Mouse (Mus musculus): ENCODE measurements around the gene Pde9a. TPM values are rescaled to one million over a fixed set of nuclear protein-coding genes. Genes with fewer than 3 reads are reported as not detected.
A peak's percentile ranks its signal among the peaks of the same experiment; 100 is the strongest.

The Pde9a gene
- polyA plus RNA-seq, 1 experiment from 2014 or later = 7.3 TPM

GRCm38 (mm10) chr17:31500416-31500815 lies 114.4 kb downstream of the Pde9a start:
- Histone ChIP-seq H3K27me3 (replicated peaks) (no peaks in the 10 kb centered on the region), H3K4me3 (no peak overlapping the region), H3K9ac (no peak overlapping the region), H3K4me1 (peaks cover 6% of the 10 kb centered on the region), H3K27ac (replicated peaks) (no peak overlapping the region), H3K9me3 (no peaks in the 10 kb centered on the region), H3K4me2 (no peak overlapping the region), H3K36me3 (peaks cover 98% of the 10 kb centered on the region)
- whole genome bisulfite sequencing = 88% methylated on average over 8 of the region's 8 CpGs
- no peak for ATAC-seq (ENCODE audit: extremely low read depth, insufficient number of reproducible peaks, low FRiP score, low TSS enrichment)

DNA sequence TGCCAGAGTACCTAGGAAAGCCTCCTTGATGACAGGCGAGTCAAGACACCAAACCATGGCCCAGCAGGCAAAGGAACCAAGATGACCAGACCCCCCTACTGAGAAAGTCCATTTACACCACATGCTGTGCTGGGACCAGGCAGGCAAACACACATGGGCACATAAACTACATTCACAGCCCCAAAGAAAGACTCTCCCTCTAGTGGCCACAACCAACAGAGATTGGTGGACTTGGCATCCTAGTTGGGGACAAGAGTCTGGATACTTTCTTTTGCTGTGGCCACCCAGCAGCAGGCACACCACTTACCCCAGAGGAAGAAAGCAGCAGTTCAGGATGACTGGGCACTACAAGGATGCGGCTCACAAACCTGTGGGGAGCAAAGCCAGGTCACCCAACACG lies 114.9 kb downstream of the Pde9a start:
- 87% methylated on average over 3 of the region's 3 CpGs for WGBS
- Histone ChIP-seq H3K4me3 (no peak overlapping the region), H3K36me3 (peaks cover 98% of the 10 kb centered on the region), H3K4me1 (peaks cover 6% of the 10 kb centered on the region), H3K27ac (replicated peaks) (no peak overlapping the region), H3K9me3 (no peaks in the 10 kb centered on the region), H3K4me2 (no peak overlapping the region), H3K27me3 (replicated peaks) (no peaks in the 10 kb centered on the region), H3K9ac (no peak overlapping the region)
- ATAC-seq (ENCODE audit: extremely low read depth, insufficient number of reproducible peaks, low FRiP score, low TSS enrichment) = no peak

GRCm38 (mm10) chr17:31502261-31502927 lies 116.4 kb downstream of the Pde9a start:
- H3K27me3 ChIP-seq (replicated peaks) = no peaks in the 10 kb centered on the region
- H3K9ac ChIP-seq = no peak overlapping the region
- H3K4me2 ChIP-seq = no peak overlapping the region
- WGBS = 75% methylated on average over 12 of the region's 12 CpGs
- no peaks in the 10 kb centered on the region for H3K9me3 ChIP-seq
- H3K4me3 ChIP-seq = no peak overlapping the region
- peaks cover 98% of the 10 kb centered on the region for H3K36me3 ChIP-seq
- peaks cover 6% of the 10 kb centered on the region for H3K4me1 ChIP-seq
- no peak for ATAC-seq (ENCODE audit: extremely low read depth, insufficient number of reproducible peaks, low FRiP score, low TSS enrichment)
- H3K27ac ChIP-seq (replicated peaks) = no peak overlapping the region

DNA sequence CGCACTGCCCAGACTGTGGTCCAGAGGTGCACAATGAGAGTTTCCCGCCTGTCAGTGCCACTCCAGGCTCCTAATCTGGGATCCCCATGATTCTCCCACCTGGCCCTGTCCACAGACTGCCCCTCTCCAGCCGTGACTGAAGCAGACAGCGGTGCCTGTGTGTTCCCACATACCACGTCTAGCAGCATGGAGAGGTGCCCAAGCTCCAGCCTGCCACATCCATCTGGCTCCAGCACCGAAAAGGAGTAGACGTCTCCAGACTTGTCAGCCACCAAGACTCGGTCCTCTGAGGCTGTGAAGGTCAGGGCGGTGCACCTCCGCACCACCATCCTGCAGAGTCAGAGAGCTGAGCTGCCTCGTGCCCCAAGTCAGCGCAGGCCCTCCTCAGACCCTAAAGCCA lies 117.3 kb downstream of the Pde9a start:
- no peak for ATAC-seq (ENCODE audit: extremely low read depth, insufficient number of reproducible peaks, low FRiP score, low TSS enrichment)
- Histone ChIP-seq H3K36me3 (peaks cover 98% of the 10 kb centered on the region), H3K9ac (no peak overlapping the region), H3K9me3 (no peaks in the 10 kb centered on the region), H3K4me2 (no peak overlapping the region), H3K4me1 (peaks cover 6% of the 10 kb centered on the region), H3K4me3 (no peak overlapping the region), H3K27ac (replicated peaks) (no peak overlapping the region), H3K27me3 (replicated peaks) (no peaks in the 10 kb centered on the region)
- 91% methylated on average over 12 of the region's 12 CpGs for WGBS

GRCm38 (mm10) chr17:31503936-31504335 lies 117.9 kb downstream of the Pde9a start:
- Histone ChIP-seq H3K4me1 (peaks cover 6% of the 10 kb centered on the region), H3K27ac (replicated peaks) (no peak overlapping the region), H3K27me3 (replicated peaks) (no peaks in the 10 kb centered on the region), H3K9ac (no peak overlapping the region), H3K4me3 (no peak overlapping the region), H3K4me2 (no peak overlapping the region), H3K36me3 (peaks cover 98% of the 10 kb centered on the region), H3K9me3 (no peaks in the 10 kb centered on the region)
- 88% methylated on average over 2 of the region's 2 CpGs for WGBS
- ATAC-seq (ENCODE audit: extremely low read depth, insufficient number of reproducible peaks, low FRiP score, low TSS enrichment) = no peak

GRCm38 (mm10) chr17:31505013-31505412 lies 119.0 kb downstream of the Pde9a start:
- Histone ChIP-seq H3K36me3 (peaks cover 98% of the 10 kb centered on the region), H3K27me3 (replicated peaks) (no peaks in the 10 kb centered on the region), H3K9ac (0 out of 2 replicates have a peak overlapping the region, but pooled peaks have one; percentile 28), H3K4me3 (no peak overlapping the region), H3K4me2 (no peak overlapping the region), H3K27ac (replicated peaks) (no peak overlapping the region), H3K4me1 (peaks cover 6% of the 10 kb centered on the region), H3K9me3 (no peaks in the 10 kb centered on the region)
- no peak for ATAC-seq (ENCODE audit: extremely low read depth, insufficient number of reproducible peaks, low FRiP score, low TSS enrichment)
- 85% methylated on average over 5 of the region's 5 CpGs for WGBS

- Histone ChIP-seq H3K36me3 (peaks cover 91% of the 10 kb centered on the region), H3K9ac (no peak overlapping the region), H3K9me3 (no peaks in the 10 kb centered on the region), H3K27me3 (replicated peaks) (no peaks in the 10 kb centered on the region), H3K4me3 (no peak overlapping the region), H3K4me2 (no peak overlapping the region), H3K27ac (replicated peaks) (no peak overlapping the region), H3K4me1 (peaks cover 12% of the 10 kb centered on the region)
- WGBS = 85% methylated on average over 7 of the region's 7 CpGs
- no peak for ATAC-seq (ENCODE audit: extremely low read depth, insufficient number of reproducible peaks, low FRiP score, low TSS enrichment)
Observed at GRCm38 (mm10) chr17:31506282-31506681, 120.3 kb downstream of the Pde9a start.

DNA sequence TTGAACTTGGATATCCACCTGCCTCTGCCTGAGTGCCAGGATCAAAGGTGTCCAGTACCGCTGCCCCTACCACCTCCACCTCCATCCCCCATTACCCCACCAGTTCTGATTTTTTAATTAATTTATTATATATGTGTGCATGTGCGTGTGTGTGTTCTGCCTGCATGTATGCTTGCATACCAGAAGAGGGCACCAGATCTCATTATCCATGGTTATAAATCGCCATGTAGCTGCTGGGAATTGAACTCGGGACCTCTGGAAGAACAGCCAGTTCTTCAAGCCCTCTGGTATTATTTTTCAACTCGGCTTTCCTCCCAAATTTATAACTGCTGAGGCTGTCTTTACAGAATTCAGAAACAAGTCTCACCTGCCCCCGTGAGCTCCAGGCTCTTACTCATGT lies 124.9 kb downstream of the Pde9a start:
- peaks cover 15% of the 10 kb centered on the region for H3K4me1 ChIP-seq
- 91% methylated on average over 6 of the region's 6 CpGs for WGBS
- no peak overlapping the region for H3K27ac ChIP-seq (replicated peaks)
- peak overlapping the region; percentile 84 for H3K4me2 ChIP-seq
- H3K9ac ChIP-seq = peak overlapping the region; percentile 91; the same call in 1 of the 2 replicates
- no peak for ATAC-seq (ENCODE audit: extremely low read depth, insufficient number of reproducible peaks, low FRiP score, low TSS enrichment)
- H3K9me3 ChIP-seq = no peaks in the 10 kb centered on the region
- peak overlapping the region; percentile 92 for H3K4me3 ChIP-seq
- H3K27me3 ChIP-seq (replicated peaks) = no peaks in the 10 kb centered on the region
- H3K36me3 ChIP-seq = peaks cover 46% of the 10 kb centered on the region

GRCm38 (mm10) chr17:31511792-31512495 lies 125.9 kb downstream of the Pde9a start:
- peak overlapping the region; percentile 84 for H3K4me2 ChIP-seq
- H3K4me3 ChIP-seq = peak overlapping the region; percentile 92
- no peaks in the 10 kb centered on the region for H3K9me3 ChIP-seq
- H3K27ac ChIP-seq (replicated peaks) = peak overlapping the region; percentile 87
- H3K4me1 ChIP-seq = peaks cover 15% of the 10 kb centered on the region
- peaks cover 36% of the 10 kb centered on the region for H3K36me3 ChIP-seq
- ATAC-seq (ENCODE audit: extremely low read depth, insufficient number of reproducible peaks, low FRiP score, low TSS enrichment) = peak; percentile 75
- under 1% methylated on average over 56 of the region's 56 CpGs for WGBS
- H3K9ac ChIP-seq = peak overlapping the region; percentile 91
- H3K27me3 ChIP-seq (replicated peaks) = no peaks in the 10 kb centered on the region

- WGBS = 19% methylated on average over 6 of the region's 6 CpGs
- H3K27ac ChIP-seq (replicated peaks) = peak overlapping the region; percentile 87
- H3K4me1 ChIP-seq = peaks cover 15% of the 10 kb centered on the region
- peaks cover 29% of the 10 kb centered on the region for H3K36me3 ChIP-seq
- no peak for ATAC-seq (ENCODE audit: extremely low read depth, insufficient number of reproducible peaks, low FRiP score, low TSS enrichment)
- peak overlapping the region; percentile 91 for H3K9ac ChIP-seq
- H3K9me3 ChIP-seq = no peaks in the 10 kb centered on the region
- H3K4me3 ChIP-seq = peak overlapping the region; percentile 92
- H3K27me3 ChIP-seq (replicated peaks) = no peaks in the 10 kb centered on the region
- H3K4me2 ChIP-seq = peak overlapping the region; percentile 84
Observed at GRCm38 (mm10) chr17:31512593-31512992, 126.6 kb downstream of the Pde9a start.

GRCm38 (mm10) chr17:31514696-31515095 lies 128.7 kb downstream of the Pde9a start:
- no peak overlapping the region for H3K4me3 ChIP-seq
- H3K27me3 ChIP-seq (replicated peaks) = no peaks in the 10 kb centered on the region
- H3K9me3 ChIP-seq = no peaks in the 10 kb centered on the region
- ATAC-seq (ENCODE audit: extremely low read depth, insufficient number of reproducible peaks, low FRiP score, low TSS enrichment) = no peak
- WGBS = 63% methylated on average over 1 of the region's 1 CpGs
- H3K9ac ChIP-seq = no peak overlapping the region
- peaks cover 18% of the 10 kb centered on the region for H3K4me1 ChIP-seq
- H3K4me2 ChIP-seq = no peak overlapping the region
- H3K27ac ChIP-seq (replicated peaks) = no peak overlapping the region
- peaks cover 8% of the 10 kb centered on the region for H3K36me3 ChIP-seq

All from heart, embryonic 13.5 days (tissue).